Mouse (Mus musculus): ENCODE measurements around the gene Dusp12.

DNA sequence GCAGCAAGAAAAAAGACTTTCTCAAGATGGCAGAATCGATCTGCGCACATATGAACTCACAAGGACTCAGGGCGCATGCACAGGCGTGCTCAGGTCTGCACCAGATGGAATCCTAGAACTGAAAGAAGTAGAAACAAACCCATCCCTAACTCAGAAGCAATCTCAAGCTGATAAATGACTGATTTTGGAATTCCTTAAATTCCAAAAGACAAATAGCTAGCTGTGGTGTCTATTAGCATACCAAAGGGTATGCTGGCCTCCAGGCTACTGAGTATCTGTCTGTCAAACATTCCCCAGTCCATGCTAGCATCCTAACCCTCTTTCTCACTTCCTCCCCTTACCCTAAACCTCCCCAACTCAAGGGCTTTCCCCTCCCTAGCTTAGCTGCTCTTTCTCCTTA, 4.0 kb upstream of the Dusp12 start:
- TF ChIP-seq TAL1 (IDR thresholded peaks at IDR 0.05; ENCODE audit: low read length) (no peak), GATA1 (IDR thresholded peaks at IDR 0.05; ENCODE audit: low read length) (no peak)
